Mouse (Mus musculus) left cerebral cortex, postnatal 10 days (tissue): Measurements from ENCODE around the gene Xpo6. TPM values are rescaled to one million over a fixed set of nuclear protein-coding genes. Genes with fewer than 3 reads are reported as not detected.

Experiments used
- DNase-seq, 2 experiments: peaks; one replicate each; pipeline ENCODE4 v3.0.0; 2021 to 2022; ENCODE audit warnings: low spot score in 2 of 2, mixed read lengths in 1 of 2; ENCODE audit errors: extremely low spot score in 1 of 2
- intact Hi-C: fragments of 180-260 bp; cut with DNase I; formaldehyde crosslinking; loops from one replicate; pipeline ENCODE4 v1.15.1; 2025
- total RNA-seq, 2 experiments: library from RNA; stranded (reverse); gene quantifications; 2 replicates each; pipeline ENCODE4 v1.2.3; 2021

Xpo6 gene
- total RNA-seq, 2 experiments from 2014 or later: 101 to 103 TPM

DNA sequence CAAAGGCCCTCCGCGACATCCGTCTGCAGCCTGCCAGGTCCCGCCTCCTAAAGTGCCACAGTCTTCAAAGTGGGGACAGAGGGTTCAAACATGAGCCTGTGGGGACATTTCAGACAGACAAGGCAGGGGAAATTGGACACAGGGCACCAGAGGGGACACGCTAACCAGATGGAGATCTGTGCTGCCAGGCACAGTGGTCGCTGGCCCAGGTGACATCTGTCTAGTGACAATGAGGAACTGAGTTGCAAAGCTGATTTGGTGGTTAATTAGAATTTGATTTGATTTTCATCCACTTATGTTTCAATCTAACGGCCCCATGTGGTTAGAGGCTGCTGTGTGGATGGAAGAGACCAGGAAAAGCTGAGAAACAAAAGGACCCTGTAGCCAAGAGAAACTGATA, 146.7 kb downstream of the Xpo6 start:
- no peak for DNase-seq
- intact Hi-C loops: no loop called here

DNA sequence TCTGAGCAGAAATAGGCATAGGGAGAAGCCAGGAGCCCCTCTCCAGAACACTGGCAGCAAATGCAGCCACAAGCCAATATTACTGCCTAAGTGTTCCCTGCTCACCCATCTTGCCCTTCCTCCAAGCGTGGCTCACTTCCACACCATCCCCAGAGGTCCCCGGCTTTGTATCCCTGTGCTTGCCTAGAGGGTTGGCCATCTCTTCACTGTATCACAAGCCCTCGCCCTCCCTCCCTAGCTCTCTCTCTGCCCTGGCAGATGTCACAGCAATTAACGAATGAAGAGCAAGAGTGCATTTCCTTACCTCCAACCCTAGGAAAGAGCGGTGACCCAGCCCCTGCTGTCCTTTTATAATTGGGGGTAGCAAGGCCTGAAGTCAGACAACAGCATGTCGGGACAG, 148.4 kb downstream of the Xpo6 start:
- intact Hi-C loops: no loop called here
- DNase-seq: no peak

Other genes with a start within 250 kb of the Xpo6 start
- gene Gsg1l, start 118.1 kb downstream of the Xpo6 start, total RNA-seq: 10 to 100 TPM; 33.1 to 33.8 TPM
- 100 to 1,000 TPM; 142 to 147 TPM for gene Sbk1, start 72.1 kb upstream of the Xpo6 start, total RNA-seq
- 1 to 10 TPM in 1 of 2 experiments, under 1 TPM in 1; 0.64 to 1.6 TPM for gene Lat, start 169.1 kb upstream of the Xpo6 start, total RNA-seq
- 10 to 100 TPM; 85.2 to 89.0 TPM for gene Spns1, start 176.9 kb upstream of the Xpo6 start, total RNA-seq
- 1 to 10 TPM; 8.0 to 8.2 TPM for gene Nfatc2ip, start 196.2 kb upstream of the Xpo6 start, total RNA-seq
- not detected for gene Cd19, start 214.4 kb upstream of the Xpo6 start, total RNA-seq
- gene Rabep2, start 228.3 kb upstream of the Xpo6 start, total RNA-seq: 1 to 10 TPM; 8.7 to 8.8 TPM